Mouse (Mus musculus): ENCODE results near the gene Tent5c. TPM values are rescaled to one million over a fixed set of nuclear protein-coding genes. Genes with fewer than 3 reads are reported as not detected.

Gene Tent5c
- not detected in 2 replicates for polyA plus RNA-seq (2012; ENCODE audit: insufficient read depth, insufficient read length, low replicate concordance, missing spikeins)

DNA sequence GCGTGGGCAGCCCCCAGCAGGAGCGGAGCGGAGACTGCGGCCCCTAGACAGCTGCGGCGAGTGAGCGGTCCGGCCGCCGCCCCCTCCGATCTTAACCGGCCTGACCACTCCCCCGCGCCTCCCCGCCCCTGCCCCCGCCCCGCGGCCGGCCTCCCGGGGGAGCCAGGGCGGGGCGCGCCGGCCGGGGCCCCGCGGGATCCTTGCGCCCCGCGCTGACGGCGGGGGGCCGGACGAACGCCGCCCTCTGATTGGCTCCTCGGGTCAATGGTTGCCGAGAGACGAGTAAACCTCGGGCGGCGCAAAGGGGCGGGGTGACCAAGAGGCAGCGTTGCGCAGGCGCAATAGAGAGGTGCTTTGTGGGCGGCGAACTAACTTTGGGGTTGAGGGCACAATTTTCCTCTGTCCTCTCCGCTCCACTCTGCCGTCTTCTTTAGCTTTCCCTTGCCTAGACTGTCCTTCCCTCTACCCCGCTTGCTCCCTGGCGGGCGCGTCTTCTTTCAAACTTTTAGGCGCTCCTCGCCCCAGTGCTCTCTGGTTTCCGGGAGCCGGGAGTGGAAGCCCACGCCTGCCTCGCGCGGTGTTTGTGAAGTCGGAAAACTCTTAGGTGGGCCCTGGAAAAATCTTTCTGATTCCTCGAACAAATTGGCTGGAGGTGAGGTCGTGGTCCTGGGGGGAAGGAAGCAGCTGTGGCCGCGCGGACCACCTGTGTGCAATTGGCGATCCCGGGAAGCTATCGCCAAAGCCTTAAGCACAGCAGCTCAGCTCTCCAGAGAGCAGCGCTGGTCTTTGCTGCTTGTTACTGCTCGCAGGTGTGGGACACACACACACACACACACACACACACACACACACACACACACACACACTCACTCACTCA is at the start of gene Tent5c:
Gene Tent5c (minus strand): TSS at position 192 of the 877 bp plus-strand sequence.
- TF ChIP-seq POLR2A (IDR thresholded peaks at IDR 0.05; ENCODE audit: insufficient read depth, low read depth, low read length) = 0 out of 2 replicates have a peak, but pooled peaks have one; percentile 10
- no peak for TF ChIP-seq CTCF (IDR thresholded peaks at IDR 0.05; ENCODE audit: insufficient read depth, low read depth, low read length)
- WGBS = 1% methylated on average over 71 of the region's 73 CpGs
- H3K27ac ChIP-seq (ENCODE audit: insufficient read depth, low read depth, low read length) = no peak within 1 kb of the TSS
- H3K4me3 ChIP-seq (ENCODE audit: insufficient read depth, low read depth, low read length) = peak within 1 kb of the TSS; percentile 53
- H3K4me1 ChIP-seq (ENCODE audit: control insufficient read depth, insufficient read depth, low read length) = peaks cover 8% of the 10 kb centered on the region; the same call in 1 of the 2 replicates

- H3K27ac ChIP-seq (ENCODE audit: insufficient read depth, low read depth, low read length) = no peak overlapping the region
- no peak overlapping the region for H3K4me3 ChIP-seq (ENCODE audit: insufficient read depth, low read depth, low read length)
- 97% methylated on average over 2 of the region's 2 CpGs for WGBS
- no peak for TF ChIP-seq CTCF (IDR thresholded peaks at IDR 0.05; ENCODE audit: insufficient read depth, low read depth, low read length)
- H3K4me1 ChIP-seq (ENCODE audit: control insufficient read depth, insufficient read depth, low read length) = no peaks in the 10 kb centered on the region
Measured at GRCm38 (mm10) chr3:100536686-100537085, 47.6 kb upstream of the Tent5c start.

GRCm38 (mm10) chr3:100535902-100536301 is 46.8 kb upstream of the Tent5c start:
- TF ChIP-seq CTCF (IDR thresholded peaks at IDR 0.05; ENCODE audit: insufficient read depth, low read depth, low read length) (no peak), POLR2A (IDR thresholded peaks at IDR 0.05; ENCODE audit: insufficient read depth, low read depth, low read length) (no peak)
- Histone ChIP-seq H3K27ac (ENCODE audit: insufficient read depth, low read depth, low read length) (no peak overlapping the region), H3K4me1 (ENCODE audit: control insufficient read depth, insufficient read depth, low read length) (no peaks in the 10 kb centered on the region), H3K4me3 (ENCODE audit: insufficient read depth, low read depth, low read length) (no peak overlapping the region)
- 71% methylated on average over 4 of the region's 4 CpGs for WGBS

DNA sequence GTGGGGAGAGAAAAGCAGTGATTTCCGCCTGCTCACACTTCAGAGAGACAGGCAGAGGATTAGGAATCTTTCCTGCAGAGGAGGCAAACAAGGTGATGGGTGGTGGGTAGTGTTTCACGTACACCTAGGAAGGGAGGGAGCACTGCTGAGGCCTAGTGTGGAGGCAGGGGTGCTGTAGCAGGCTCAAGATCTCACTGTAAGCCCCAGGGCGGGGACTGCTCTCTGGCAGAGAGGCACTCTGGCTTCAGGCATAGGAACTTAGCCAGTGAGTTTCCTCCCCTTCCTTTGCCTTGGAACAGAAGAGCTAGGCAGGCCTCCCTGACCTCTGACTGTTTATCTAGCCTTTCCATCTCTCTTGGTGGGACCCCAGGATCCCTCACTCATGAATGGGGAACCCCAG is 46.2 kb upstream of the Tent5c start:
- no peak for TF ChIP-seq POLR2A (IDR thresholded peaks at IDR 0.05; ENCODE audit: insufficient read depth, low read depth, low read length)
- no peak for TF ChIP-seq CTCF (IDR thresholded peaks at IDR 0.05; ENCODE audit: insufficient read depth, low read depth, low read length)
- H3K4me1 ChIP-seq (ENCODE audit: control insufficient read depth, insufficient read depth, low read length) = no peaks in the 10 kb centered on the region
- H3K4me3 ChIP-seq (ENCODE audit: insufficient read depth, low read depth, low read length) = no peak overlapping the region
- H3K27ac ChIP-seq (ENCODE audit: insufficient read depth, low read depth, low read length) = no peak overlapping the region
- 82% methylated on average over 3 of the region's 3 CpGs for WGBS

DNA sequence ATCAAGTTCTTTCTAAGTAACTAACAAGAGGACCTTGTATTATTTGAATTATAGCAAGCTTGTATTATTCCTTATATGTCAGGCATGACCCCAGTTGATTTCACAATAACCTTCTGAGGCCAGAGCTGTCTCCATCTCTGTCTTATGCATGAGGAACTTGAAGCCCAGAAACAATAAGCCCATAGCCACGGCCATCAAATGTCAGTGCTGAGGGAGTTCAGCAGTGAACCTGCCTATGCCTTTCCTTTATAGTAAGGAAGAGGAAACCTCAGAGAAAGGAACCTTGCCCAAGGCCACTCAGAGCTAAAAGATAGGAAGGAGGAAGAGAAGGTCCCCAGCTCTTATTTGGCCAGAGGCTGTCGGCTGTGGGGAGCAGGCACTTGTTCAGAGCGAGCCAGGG is 45.3 kb upstream of the Tent5c start:
- no peak for TF ChIP-seq CTCF (IDR thresholded peaks at IDR 0.05; ENCODE audit: insufficient read depth, low read depth, low read length)
- TF ChIP-seq POLR2A (IDR thresholded peaks at IDR 0.05; ENCODE audit: insufficient read depth, low read depth, low read length) = no peak
- WGBS = 74% methylated on average over 3 of the region's 3 CpGs
- no peaks in the 10 kb centered on the region for H3K4me1 ChIP-seq (ENCODE audit: control insufficient read depth, insufficient read depth, low read length)
- no peak overlapping the region for H3K27ac ChIP-seq (ENCODE audit: insufficient read depth, low read depth, low read length)
- no peak overlapping the region for H3K4me3 ChIP-seq (ENCODE audit: insufficient read depth, low read depth, low read length)

DNA sequence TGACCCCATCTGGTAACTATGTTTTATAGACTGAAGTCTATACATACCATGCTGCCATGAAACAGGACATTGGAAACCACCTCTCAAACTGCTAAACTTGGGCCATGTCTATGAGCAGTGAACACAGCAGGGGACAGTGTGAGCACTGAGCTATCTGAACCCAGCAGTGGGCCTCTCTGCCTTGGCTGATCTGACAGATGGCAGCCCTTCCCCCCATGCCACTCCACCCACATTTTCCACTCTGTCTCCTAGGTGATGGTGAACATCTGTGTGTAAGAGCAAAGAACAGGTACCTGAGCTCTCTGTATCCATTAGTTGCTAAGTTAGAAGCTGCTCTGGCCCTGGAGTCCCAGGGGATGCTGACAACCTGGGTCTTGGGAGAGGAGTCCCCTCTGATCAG is 44.3 kb upstream of the Tent5c start:
- Histone ChIP-seq H3K4me1 (ENCODE audit: control insufficient read depth, insufficient read depth, low read length) (no peaks in the 10 kb centered on the region), H3K4me3 (ENCODE audit: insufficient read depth, low read depth, low read length) (no peak overlapping the region), H3K27ac (ENCODE audit: insufficient read depth, low read depth, low read length) (no peak overlapping the region)
- TF ChIP-seq POLR2A (IDR thresholded peaks at IDR 0.05; ENCODE audit: insufficient read depth, low read depth, low read length) = no peak
- TF ChIP-seq CTCF (IDR thresholded peaks at IDR 0.05; ENCODE audit: insufficient read depth, low read depth, low read length) = no peak

DNA sequence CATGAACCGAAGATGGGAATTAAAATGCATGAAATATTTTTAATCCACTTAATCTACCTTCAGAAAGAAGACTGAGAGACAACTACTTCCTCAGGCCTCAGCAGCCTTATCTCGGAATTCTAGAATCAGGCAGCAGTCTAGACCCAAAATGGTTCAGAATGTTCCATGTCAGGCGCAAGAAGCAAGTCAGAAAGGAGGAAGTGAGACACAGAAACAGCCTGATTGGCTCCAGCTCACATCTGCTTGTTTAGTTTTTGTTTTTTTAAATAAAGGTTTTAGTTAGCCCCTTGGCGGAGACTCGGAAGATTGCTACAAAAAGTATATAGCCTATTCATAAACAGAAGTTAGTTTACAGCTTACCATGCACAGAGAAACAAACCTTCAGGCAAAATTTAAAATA is 41.8 kb upstream of the Tent5c start:
- Histone ChIP-seq H3K27ac (ENCODE audit: insufficient read depth, low read depth, low read length) (no peak overlapping the region), H3K4me3 (ENCODE audit: insufficient read depth, low read depth, low read length) (no peak overlapping the region), H3K4me1 (ENCODE audit: control insufficient read depth, insufficient read depth, low read length) (no peaks in the 10 kb centered on the region)
- 94% methylated on average over 5 of the region's 5 CpGs for WGBS
- TF ChIP-seq CTCF (IDR thresholded peaks at IDR 0.05; ENCODE audit: insufficient read depth, low read depth, low read length) (no peak), POLR2A (IDR thresholded peaks at IDR 0.05; ENCODE audit: insufficient read depth, low read depth, low read length) (no peak)

DNA sequence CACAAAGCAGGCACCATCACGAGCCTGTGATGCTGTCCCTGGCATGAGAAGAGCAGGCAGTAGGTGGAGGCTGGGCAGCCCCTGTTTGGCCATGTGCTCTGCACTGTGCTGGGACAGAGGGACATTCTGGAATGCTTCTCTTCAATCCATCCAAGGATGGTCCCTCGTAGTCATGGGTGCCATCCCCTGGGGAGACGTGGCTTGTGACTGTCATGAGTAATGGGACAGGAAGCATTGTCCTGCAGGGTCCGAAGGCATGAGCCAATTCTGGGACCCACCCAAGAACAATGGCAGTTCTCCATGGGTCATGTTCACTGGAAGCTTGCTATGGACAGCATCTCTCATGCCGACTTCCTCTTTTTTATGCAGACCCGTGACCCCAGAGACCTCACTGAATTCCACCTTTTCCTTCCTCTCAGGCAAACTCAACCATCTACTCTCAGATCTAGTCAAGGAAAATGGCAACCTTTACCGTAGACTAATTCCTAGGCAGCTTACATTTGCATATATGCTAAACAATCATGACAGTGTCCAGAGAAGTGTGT is 41.2 kb upstream of the Tent5c start:
- no peak overlapping the region for H3K4me3 ChIP-seq (ENCODE audit: insufficient read depth, low read depth, low read length)
- no peak overlapping the region for H3K27ac ChIP-seq (ENCODE audit: insufficient read depth, low read depth, low read length)
- H3K4me1 ChIP-seq (ENCODE audit: control insufficient read depth, insufficient read depth, low read length) = no peaks in the 10 kb centered on the region
- TF ChIP-seq CTCF (IDR thresholded peaks at IDR 0.05; ENCODE audit: insufficient read depth, low read depth, low read length) = no peak
- TF ChIP-seq POLR2A (IDR thresholded peaks at IDR 0.05; ENCODE audit: insufficient read depth, low read depth, low read length) = no peak
- WGBS = 87% methylated on average over 7 of the region's 7 CpGs

DNA sequence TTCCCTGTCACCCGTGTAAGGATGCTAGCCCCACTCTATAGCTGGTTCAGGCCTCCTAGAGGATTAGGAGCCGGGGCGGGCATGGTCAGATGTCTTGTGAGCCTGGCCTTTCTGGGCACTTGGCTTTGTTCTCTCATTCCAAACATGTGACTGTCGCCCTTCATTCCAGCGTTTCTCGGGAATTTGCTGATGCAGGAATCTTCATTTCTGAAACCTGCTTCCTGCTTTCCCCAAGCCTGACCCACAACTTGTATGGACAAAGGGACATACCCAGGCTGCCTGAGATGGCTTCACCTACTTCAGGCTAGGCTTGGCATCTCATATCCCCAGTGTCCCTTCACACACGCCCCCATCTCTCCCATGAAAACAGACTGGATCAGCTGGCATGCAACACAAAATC is 33.5 kb upstream of the Tent5c start:
- WGBS = 81% methylated on average over 7 of the region's 7 CpGs
- Histone ChIP-seq H3K4me3 (ENCODE audit: insufficient read depth, low read depth, low read length) (no peak overlapping the region), H3K4me1 (ENCODE audit: control insufficient read depth, insufficient read depth, low read length) (no peaks in the 10 kb centered on the region), H3K27ac (ENCODE audit: insufficient read depth, low read depth, low read length) (no peak overlapping the region)
- no peak for TF ChIP-seq CTCF (IDR thresholded peaks at IDR 0.05; ENCODE audit: insufficient read depth, low read depth, low read length)
- no peak for TF ChIP-seq POLR2A (IDR thresholded peaks at IDR 0.05; ENCODE audit: insufficient read depth, low read depth, low read length)
